Mouse (Mus musculus) C2C12 (cell line): ENCODE measurements at regions not wholly inside any gene's neighbourhood (a gene's known extent, or its start where the extent isn't known, plus 50 kb on each side); places are given as distances from the start of the nearest gene placed in this dataset.

Experiments
- H3K27me3 ChIP-seq: one replicate; pipeline ENCODE4 v1.6.1; 2011; ENCODE audit not compliant: control insufficient read depth, insufficient read depth, insufficient read length
- H3K36me3 ChIP-seq: one replicate; pipeline ENCODE4 v1.6.1; 2011; ENCODE audit not compliant: control insufficient read depth, insufficient read depth
- H3K4me3 ChIP-seq: one replicate; pipeline ENCODE4 v1.5.1; 2011; ENCODE audit warnings: mild to moderate bottlenecking, control low read depth; ENCODE audit not compliant: poor library complexity, insufficient read depth, severe bottlenecking
- H3K79me2 ChIP-seq: one replicate; pipeline ENCODE4 v1.6.1; 2011; ENCODE audit not compliant: control insufficient read depth, insufficient read depth
- H3K79me3 ChIP-seq: one replicate; pipeline ENCODE4 v1.6.1; 2011; ENCODE audit warnings: low read depth, control low read depth
- H3ac ChIP-seq: one replicate; pipeline ENCODE3; 2011; ENCODE audit warnings: low read depth; ENCODE audit not compliant: control insufficient read depth, insufficient read length
- CEBPB ChIP-seq: IDR thresholded peaks from one replicate; pipeline ENCODE4 v1.6.1; 2011; ENCODE audit warnings: low read depth, mild to moderate bottlenecking, control low read depth, moderate library complexity
- CTCF ChIP-seq: IDR thresholded peaks from one replicate; pipeline ENCODE4 v1.5.1; 2011; ENCODE audit not compliant: control insufficient read depth, insufficient read depth, insufficient read length
- FOSL1 ChIP-seq: IDR thresholded peaks from one replicate; pipeline ENCODE4 v1.8.0; 2011; ENCODE audit warnings: mild to moderate bottlenecking, low read length; ENCODE audit not compliant: poor library complexity, insufficient read depth, severe bottlenecking
- MAX ChIP-seq: IDR thresholded peaks from one replicate; pipeline ENCODE4 v1.6.1; 2011; ENCODE audit warnings: mild to moderate bottlenecking, control low read depth
- MYOD1 ChIP-seq: IDR thresholded peaks from one replicate; pipeline ENCODE4 v1.6.1; 2011; ENCODE audit warnings: low read depth; ENCODE audit not compliant: control insufficient read depth, insufficient read length
- MYOG ChIP-seq: IDR thresholded peaks from one replicate; pipeline ENCODE4 v1.6.1; 2011; ENCODE audit not compliant: control insufficient read depth, insufficient read length; ENCODE audit errors: extremely low read depth
- USF1 ChIP-seq: IDR thresholded peaks from one replicate; pipeline ENCODE4 v1.6.1; 2011; ENCODE audit warnings: low read depth, mild to moderate bottlenecking, control low read depth, moderate library complexity

DNA sequence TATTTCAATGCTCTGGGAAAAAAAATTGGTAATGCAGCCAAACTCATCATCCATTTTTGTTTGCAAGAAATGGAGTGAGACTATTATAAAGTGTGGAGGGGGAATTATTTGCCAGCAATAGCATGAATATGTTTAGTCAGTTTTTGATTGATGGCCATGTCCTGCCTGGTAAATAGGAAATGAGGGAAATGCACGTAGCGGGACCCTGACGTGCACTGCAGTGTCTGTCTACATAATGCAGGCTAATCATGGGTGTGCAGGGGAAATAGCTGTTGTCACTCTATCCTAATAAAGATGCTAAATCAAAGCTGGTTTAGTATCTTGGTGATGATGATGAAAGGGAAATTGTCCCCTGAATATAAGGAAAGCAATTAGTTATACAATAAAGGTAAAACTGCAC is 251.9 kb upstream of the Mon1b start:
- Histone ChIP-seq H3K79me3 (no peaks in the 10 kb centered on the region), H3K36me3 (no peaks in the 10 kb centered on the region), H3K79me2 (no peaks in the 10 kb centered on the region), H3K4me3 (no peak overlapping the region), H3ac (no peak overlapping the region), H3K27me3 (no peaks in the 10 kb centered on the region)
- no peak for TF ChIP-seq FOSL1
- no peak for TF ChIP-seq MAX
- TF ChIP-seq CTCF = no peak

DNA sequence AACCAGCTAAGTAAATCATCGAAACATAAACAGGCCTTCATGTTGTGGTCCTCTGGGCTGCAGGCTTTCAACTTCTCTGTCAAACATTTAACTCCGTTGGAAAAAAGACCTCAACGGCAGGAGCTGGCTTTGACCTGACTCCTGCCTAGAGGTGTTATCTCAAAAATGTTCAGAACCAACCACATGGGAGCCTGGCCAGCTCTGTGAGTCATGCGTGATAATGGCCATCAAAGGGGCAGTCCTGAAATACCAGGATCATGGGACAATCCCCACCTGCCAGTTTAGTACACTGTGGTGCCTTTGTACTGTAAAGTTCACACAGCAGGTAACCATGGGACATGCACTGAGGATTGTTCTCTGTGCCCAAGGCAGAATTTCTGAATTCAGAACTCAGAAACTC is 251.4 kb upstream of the Mon1b start:
- H3K36me3 ChIP-seq = no peaks in the 10 kb centered on the region
- H3K79me2 ChIP-seq = no peaks in the 10 kb centered on the region
- H3ac ChIP-seq = no peak overlapping the region
- TF ChIP-seq MYOD1 = no peak
- no peak for TF ChIP-seq USF1
- no peaks in the 10 kb centered on the region for H3K79me3 ChIP-seq
- H3K27me3 ChIP-seq = no peaks in the 10 kb centered on the region
- no peak overlapping the region for H3K4me3 ChIP-seq

DNA sequence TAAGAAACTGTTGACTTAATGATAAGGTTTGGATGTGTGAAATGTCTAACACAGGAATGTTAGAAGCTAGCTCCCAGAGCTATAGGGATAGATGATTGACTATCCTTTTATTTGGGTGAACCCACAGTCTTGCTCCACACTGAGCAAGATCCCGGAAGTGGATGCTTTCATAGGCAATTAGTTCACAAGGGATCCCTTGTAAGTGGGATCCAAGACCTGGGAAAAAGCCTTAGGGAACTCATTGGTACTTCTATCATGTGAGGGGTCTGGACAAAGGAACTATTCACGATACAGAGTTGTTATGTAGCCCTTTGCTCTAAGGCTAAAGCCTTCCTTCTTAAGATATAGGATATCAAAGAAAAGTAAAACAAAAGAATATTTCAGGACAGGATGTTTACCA is 245.9 kb upstream of the Mon1b start:
- H3K79me3 ChIP-seq = no peaks in the 10 kb centered on the region
- H3K36me3 ChIP-seq = no peaks in the 10 kb centered on the region
- no peaks in the 10 kb centered on the region for H3K79me2 ChIP-seq
- no peak overlapping the region for H3ac ChIP-seq
- no peaks in the 10 kb centered on the region for H3K27me3 ChIP-seq
- TF ChIP-seq MYOD1 (no peak), USF1 (no peak), FOSL1 (no peak), MYOG (no peak), MAX (no peak), CEBPB (no peak), CTCF (no peak)
- H3K4me3 ChIP-seq = no peak overlapping the region

DNA sequence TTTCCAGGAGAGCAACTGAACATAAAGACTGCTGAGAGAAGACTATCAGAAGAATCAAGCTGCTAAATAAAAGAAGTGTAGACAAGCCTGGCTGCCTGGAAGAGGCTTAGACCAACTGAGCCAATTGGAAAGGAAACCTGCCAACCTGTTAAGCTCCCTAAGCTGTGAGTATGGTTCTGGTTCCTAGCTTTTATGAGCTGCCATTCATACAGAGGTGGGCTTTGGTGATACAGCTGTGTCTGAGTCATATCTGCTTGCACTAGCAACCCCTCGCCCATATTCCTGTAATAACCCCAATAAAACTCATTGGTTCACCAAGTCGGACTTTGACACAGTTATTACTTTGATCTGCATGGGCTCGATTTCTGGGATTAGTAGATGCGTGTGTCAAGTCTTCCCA is 245.3 kb upstream of the Mon1b start:
- H3K79me3 ChIP-seq = no peaks in the 10 kb centered on the region
- no peak for TF ChIP-seq FOSL1
- no peak for TF ChIP-seq CTCF
- TF ChIP-seq MYOG = no peak
- no peak for TF ChIP-seq MAX
- no peak for TF ChIP-seq USF1
- no peak for TF ChIP-seq MYOD1
- no peak overlapping the region for H3K4me3 ChIP-seq
- no peaks in the 10 kb centered on the region for H3K79me2 ChIP-seq
- no peak overlapping the region for H3ac ChIP-seq
- H3K36me3 ChIP-seq = no peaks in the 10 kb centered on the region
- H3K27me3 ChIP-seq = no peaks in the 10 kb centered on the region

DNA sequence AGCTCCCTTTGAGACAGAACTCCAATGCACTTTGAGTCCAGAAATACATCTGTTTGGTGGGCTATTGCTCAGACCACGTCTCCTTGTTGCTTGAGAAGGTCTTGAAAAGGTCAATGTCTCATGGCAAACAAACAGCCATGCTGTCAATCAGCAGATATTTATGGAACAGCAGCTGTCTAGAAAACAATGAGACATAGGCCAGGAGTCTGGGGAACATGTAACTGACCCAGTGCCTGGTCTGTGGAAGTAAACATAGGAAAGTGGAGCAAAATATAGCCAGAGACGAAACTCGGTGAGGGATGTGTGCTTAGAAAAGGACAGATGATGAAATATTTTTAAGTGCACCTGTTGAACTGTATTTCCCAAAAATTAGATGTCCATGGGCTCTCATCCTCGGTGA is 241.1 kb upstream of the Mon1b start:
- H3K4me3 ChIP-seq = no peak overlapping the region
- no peaks in the 10 kb centered on the region for H3K36me3 ChIP-seq
- H3K27me3 ChIP-seq = no peaks in the 10 kb centered on the region
- no peaks in the 10 kb centered on the region for H3K79me2 ChIP-seq
- H3K79me3 ChIP-seq = no peaks in the 10 kb centered on the region
- TF ChIP-seq FOSL1 = no peak
- H3ac ChIP-seq = no peak overlapping the region

DNA sequence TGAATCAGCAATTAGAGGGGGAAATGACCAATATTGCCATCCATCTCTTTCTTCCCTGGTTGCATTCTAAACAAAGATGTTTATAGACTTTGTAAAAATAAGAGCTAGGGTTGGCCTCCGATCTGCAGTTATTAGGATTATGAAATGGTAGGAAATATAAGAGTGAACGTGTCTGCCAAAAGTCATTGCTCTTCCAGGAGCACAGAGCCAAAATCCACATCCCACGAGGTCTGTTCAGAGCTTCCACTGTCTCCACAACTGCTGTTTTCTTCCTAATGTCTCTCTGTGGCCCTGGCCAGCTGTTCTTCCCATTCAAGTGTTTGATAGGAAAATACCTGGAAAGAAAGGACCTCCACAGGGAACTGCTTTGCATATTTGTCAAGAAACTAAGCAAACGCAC is 230.2 kb upstream of the Mon1b start:
- no peak for TF ChIP-seq MYOG
- Histone ChIP-seq H3K79me3 (no peaks in the 10 kb centered on the region), H3K79me2 (no peaks in the 10 kb centered on the region), H3K36me3 (no peaks in the 10 kb centered on the region), H3K27me3 (no peaks in the 10 kb centered on the region), H3ac (no peak overlapping the region), H3K4me3 (no peak overlapping the region)

DNA sequence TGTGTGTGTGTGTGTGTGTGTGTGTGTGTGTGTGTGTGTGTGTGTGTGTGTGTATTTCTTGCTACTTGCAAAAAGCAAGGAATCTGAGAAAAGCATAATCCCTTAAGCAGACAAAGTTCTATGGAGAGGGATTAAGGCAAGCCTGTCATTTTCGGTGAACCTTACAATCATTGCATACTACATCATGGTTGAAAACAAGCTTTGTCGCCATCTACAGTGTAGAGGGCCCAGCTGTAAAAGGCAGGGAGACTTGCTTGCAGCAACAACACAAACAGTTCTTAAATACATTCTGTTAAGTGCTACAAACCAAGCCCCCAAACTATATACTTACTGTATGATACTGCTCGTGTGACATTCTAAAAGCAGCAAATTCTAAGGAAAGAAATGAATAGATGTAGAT is 216.0 kb upstream of the Mon1b start:
- Histone ChIP-seq H3ac (no peak overlapping the region), H3K36me3 (no peaks in the 10 kb centered on the region), H3K79me2 (no peaks in the 10 kb centered on the region), H3K4me3 (no peak overlapping the region), H3K79me3 (no peaks in the 10 kb centered on the region), H3K27me3 (no peaks in the 10 kb centered on the region)
- TF ChIP-seq USF1 (no peak), CTCF (no peak), MYOG (no peak), MYOD1 (no peak), CEBPB (no peak), FOSL1 (no peak), MAX (no peak)
